Mouse (Mus musculus) neutrophil, adult 5-6 weeks (primary cell): ENCODE data around the gene Olfr850. TPM values are rescaled to one million over a fixed set of nuclear protein-coding genes. Genes with fewer than 3 reads are reported as not detected.

Experiments
- ATAC-seq: fragments of 151-379, 151-347 bp; 2 replicates; pipeline ENCODE4 v1.8.0; 2017; ENCODE audit warnings: mild to moderate bottlenecking, moderate TSS enrichment; ENCODE audit not compliant: insufficient number of reproducible peaks, poor library complexity, low FRiP score, severe bottlenecking; ENCODE audit errors: extremely low read depth
- total RNA-seq: library from RNA; stranded (forward); fragments of 200-1000 nt; gene quantifications from 2 replicates; pipeline ENCODE4 v1.2.3, GENCODE M21; 2017

Gene Olfr850
- not detected in 2 replicates for total RNA-seq

DNA sequence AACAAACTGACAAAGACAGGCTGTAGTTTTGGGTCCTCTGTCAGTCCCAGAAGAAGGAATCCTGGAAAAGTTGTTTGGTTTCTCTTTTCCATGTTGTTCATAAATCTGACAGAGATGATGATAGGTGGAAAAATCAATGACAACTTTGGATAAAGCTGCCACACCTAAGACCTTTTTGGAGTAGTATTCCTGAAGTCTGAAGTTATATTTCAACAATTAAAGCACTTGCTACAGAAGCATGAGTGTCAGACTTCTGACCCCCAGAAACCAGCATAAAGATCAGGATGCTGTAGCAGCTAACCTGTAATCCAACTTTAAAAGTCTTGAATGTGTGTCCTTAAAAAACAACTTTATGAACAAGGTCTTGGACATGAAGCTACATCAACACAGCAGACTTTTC lies at the start of gene Olfr850:
TSS of gene Olfr850 (minus strand) at position 101 of the 400 bp plus-strand sequence.
- ATAC-seq, result no peak

DNA sequence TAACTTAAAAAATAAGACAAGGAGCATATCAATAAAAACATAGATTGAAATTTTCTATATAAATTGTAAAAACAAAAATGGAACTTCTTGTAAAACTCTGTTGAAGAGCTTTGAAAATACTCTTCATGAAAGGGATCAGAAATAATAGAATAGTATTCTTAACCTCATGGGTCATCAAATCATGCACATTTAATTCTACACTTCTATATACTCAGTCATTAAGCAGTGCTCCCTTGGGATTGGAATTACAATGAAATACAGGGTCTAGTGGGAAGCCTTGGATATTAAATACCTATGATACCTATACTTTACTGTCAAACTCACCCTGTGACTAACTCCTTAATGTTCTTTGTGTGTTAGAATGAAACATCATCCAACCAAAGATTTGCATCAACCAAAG lies 14.9 kb upstream of the Olfr850 start, which contains the start of gene Olfr851:
TSS of gene Olfr851 (plus strand) at position 301 of the 400 bp plus-strand sequence.
- no peak for ATAC-seq

DNA sequence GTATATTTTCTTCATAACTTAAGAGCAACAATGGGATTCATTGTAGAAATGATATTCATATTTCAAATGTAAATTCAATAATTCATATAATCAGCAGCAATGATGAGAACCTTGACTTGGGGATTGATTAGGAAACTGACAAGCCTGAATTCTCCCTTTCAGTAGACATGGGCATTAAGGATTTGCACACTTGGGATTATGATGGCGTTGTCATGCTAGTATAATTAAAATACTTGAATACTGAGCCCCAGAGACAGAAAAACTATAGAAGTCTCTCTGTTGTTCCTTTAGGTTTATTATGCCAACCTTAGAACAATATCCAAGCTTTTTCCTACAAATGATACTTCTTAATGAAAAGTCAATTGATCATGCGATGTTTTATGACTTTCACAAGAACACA lies 38.1 kb downstream of the Olfr850 start, which contains the start of gene Olfr849:
TSS of gene Olfr849 (plus strand) at position 301 of the 400 bp plus-strand sequence.
- no peak for ATAC-seq

Other genes starting within 250 kb of the Olfr850 start
- gene Olfr843, start 226.3 kb downstream of the Olfr850 start, total RNA-seq, result not detected in 2 replicates
- gene Olfr844, start 161.9 kb downstream of the Olfr850 start, total RNA-seq, result not detected in 2 replicates
- gene Olfr845, start 141.8 kb downstream of the Olfr850 start, total RNA-seq, result not detected in 2 replicates
- gene Olfr846, start 114.2 kb downstream of the Olfr850 start, total RNA-seq, result not detected in 2 replicates
- gene Olfr847, start 99.6 kb downstream of the Olfr850 start, total RNA-seq, result 1.9 TPM in 1 of 2 replicates, not detected in the other
- gene Olfr849, start 38.0 kb downstream of the Olfr850 start, total RNA-seq, result 0.49 TPM in 1 of 2 replicates, not detected in the other
- gene Olfr851, start 15.0 kb upstream of the Olfr850 start, total RNA-seq, result not detected in 2 replicates
- not detected in 2 replicates for gene Olfr853, start 62.8 kb upstream of the Olfr850 start, total RNA-seq
- gene Olfr854, start 89.1 kb upstream of the Olfr850 start, total RNA-seq, result not detected in 2 replicates
- gene Olfr855, start 104.4 kb upstream of the Olfr850 start, total RNA-seq, result not detected in 2 replicates
- gene Zfp317, start 143.9 kb upstream of the Olfr850 start, total RNA-seq, result 47.8 and 48.3 TPM in 2 replicates
- gene Olfr857, start 231.2 kb upstream of the Olfr850 start, total RNA-seq, result not detected in 2 replicates